Mouse (Mus musculus): Measurements from ENCODE around the gene Adipor2.

Adipor2 gene

GRCm38 (mm10) chr6:119411511-119411910 is 6.0 kb downstream of the Adipor2 start:
- Histone ChIP-seq H3K36me3 (ENCODE audit: control insufficient read depth, insufficient read depth, low read length, poor library complexity, severe bottlenecking) (no peaks in the 10 kb centered on the region), H3K27me3 (ENCODE audit: control insufficient read depth, insufficient read depth, low read length, poor library complexity, severe bottlenecking) (no peaks in the 10 kb centered on the region)
- DNase-seq (ENCODE audit: low read depth, low spot score) = no peak

GRCm38 (mm10) chr6:119409766-119410165 is 7.7 kb downstream of the Adipor2 start:
- DNase-seq (ENCODE audit: low read depth, low spot score) = no peak
- Histone ChIP-seq H3K36me3 (ENCODE audit: control insufficient read depth, insufficient read depth, low read length, poor library complexity, severe bottlenecking) (no peaks in the 10 kb centered on the region), H3K27me3 (ENCODE audit: control insufficient read depth, insufficient read depth, low read length, poor library complexity, severe bottlenecking) (no peaks in the 10 kb centered on the region)

- peak; percentile 28 for DNase-seq (ENCODE audit: low read depth, low spot score)
- no peaks in the 10 kb centered on the region for H3K27me3 ChIP-seq (ENCODE audit: control insufficient read depth, insufficient read depth, low read length, poor library complexity, severe bottlenecking)
- no peaks in the 10 kb centered on the region for H3K36me3 ChIP-seq (ENCODE audit: control insufficient read depth, insufficient read depth, low read length, poor library complexity, severe bottlenecking)
Measured at GRCm38 (mm10) chr6:119408582-119408981, 8.9 kb downstream of the Adipor2 start.

GRCm38 (mm10) chr6:119407818-119408217 is 9.7 kb downstream of the Adipor2 start:
- peak; percentile 11 for DNase-seq (ENCODE audit: low read depth, low spot score)
- H3K36me3 ChIP-seq (ENCODE audit: control insufficient read depth, insufficient read depth, low read length, poor library complexity, severe bottlenecking) = no peaks in the 10 kb centered on the region
- H3K27me3 ChIP-seq (ENCODE audit: control insufficient read depth, insufficient read depth, low read length, poor library complexity, severe bottlenecking) = no peaks in the 10 kb centered on the region

GRCm38 (mm10) chr6:119406528-119406927 is 11.0 kb downstream of the Adipor2 start:
- H3K36me3 ChIP-seq (ENCODE audit: control insufficient read depth, insufficient read depth, low read length, poor library complexity, severe bottlenecking) = no peaks in the 10 kb centered on the region
- no peak for DNase-seq (ENCODE audit: low read depth, low spot score)
- no peaks in the 10 kb centered on the region for H3K27me3 ChIP-seq (ENCODE audit: control insufficient read depth, insufficient read depth, low read length, poor library complexity, severe bottlenecking)

- Histone ChIP-seq H3K36me3 (ENCODE audit: control insufficient read depth, insufficient read depth, low read length, poor library complexity, severe bottlenecking) (no peaks in the 10 kb centered on the region), H3K27me3 (ENCODE audit: control insufficient read depth, insufficient read depth, low read length, poor library complexity, severe bottlenecking) (no peaks in the 10 kb centered on the region)
- DNase-seq (ENCODE audit: low read depth, low spot score) = no peak
Measured at GRCm38 (mm10) chr6:119405310-119405709, 12.2 kb downstream of the Adipor2 start.

- Histone ChIP-seq H3K27me3 (ENCODE audit: control insufficient read depth, insufficient read depth, low read length, poor library complexity, severe bottlenecking) (no peaks in the 10 kb centered on the region), H3K36me3 (ENCODE audit: control insufficient read depth, insufficient read depth, low read length, poor library complexity, severe bottlenecking) (no peaks in the 10 kb centered on the region)
- no peak for DNase-seq (ENCODE audit: low read depth, low spot score)
Measured at GRCm38 (mm10) chr6:119404854-119405253, 12.7 kb downstream of the Adipor2 start.

GRCm38 (mm10) chr6:119402976-119403375 is 14.5 kb downstream of the Adipor2 start:
- H3K36me3 ChIP-seq (ENCODE audit: control insufficient read depth, insufficient read depth, low read length, poor library complexity, severe bottlenecking) = no peaks in the 10 kb centered on the region
- H3K27me3 ChIP-seq (ENCODE audit: control insufficient read depth, insufficient read depth, low read length, poor library complexity, severe bottlenecking) = no peaks in the 10 kb centered on the region
- DNase-seq (ENCODE audit: low read depth, low spot score) = no peak

- peak; percentile 25 for DNase-seq (ENCODE audit: low read depth, low spot score)
- Histone ChIP-seq H3K36me3 (ENCODE audit: control insufficient read depth, insufficient read depth, low read length, poor library complexity, severe bottlenecking) (no peaks in the 10 kb centered on the region), H3K27me3 (ENCODE audit: control insufficient read depth, insufficient read depth, low read length, poor library complexity, severe bottlenecking) (no peaks in the 10 kb centered on the region)
Measured at GRCm38 (mm10) chr6:119401545-119402304, 15.8 kb downstream of the Adipor2 start.

GRCm38 (mm10) chr6:119400649-119401048 is 16.9 kb downstream of the Adipor2 start:
- Histone ChIP-seq H3K36me3 (ENCODE audit: control insufficient read depth, insufficient read depth, low read length, poor library complexity, severe bottlenecking) (no peaks in the 10 kb centered on the region), H3K27me3 (ENCODE audit: control insufficient read depth, insufficient read depth, low read length, poor library complexity, severe bottlenecking) (no peaks in the 10 kb centered on the region)
- no peak for DNase-seq (ENCODE audit: low read depth, low spot score)

- DNase-seq (ENCODE audit: low read depth, low spot score) = no peak
- Histone ChIP-seq H3K36me3 (ENCODE audit: control insufficient read depth, insufficient read depth, low read length, poor library complexity, severe bottlenecking) (no peaks in the 10 kb centered on the region), H3K27me3 (ENCODE audit: control insufficient read depth, insufficient read depth, low read length, poor library complexity, severe bottlenecking) (no peaks in the 10 kb centered on the region)
Measured at GRCm38 (mm10) chr6:119399371-119399770, 18.1 kb downstream of the Adipor2 start.

- Histone ChIP-seq H3K27me3 (ENCODE audit: control insufficient read depth, insufficient read depth, low read length, poor library complexity, severe bottlenecking) (no peaks in the 10 kb centered on the region), H3K36me3 (ENCODE audit: control insufficient read depth, insufficient read depth, low read length, poor library complexity, severe bottlenecking) (no peaks in the 10 kb centered on the region)
- DNase-seq (ENCODE audit: low read depth, low spot score) = peak; percentile 44
Measured at GRCm38 (mm10) chr6:119396309-119396634, 21.2 kb downstream of the Adipor2 start.

GRCm38 (mm10) chr6:119395421-119396308 is 21.8 kb downstream of the Adipor2 start:
- Histone ChIP-seq H3K36me3 (ENCODE audit: control insufficient read depth, insufficient read depth, low read length, poor library complexity, severe bottlenecking) (no peaks in the 10 kb centered on the region), H3K27me3 (ENCODE audit: control insufficient read depth, insufficient read depth, low read length, poor library complexity, severe bottlenecking) (no peaks in the 10 kb centered on the region)
- DNase-seq (ENCODE audit: low read depth, low spot score) = peak; percentile 82

GRCm38 (mm10) chr6:119392836-119393235 is 24.7 kb downstream of the Adipor2 start:
- Histone ChIP-seq H3K36me3 (ENCODE audit: control insufficient read depth, insufficient read depth, low read length, poor library complexity, severe bottlenecking) (no peaks in the 10 kb centered on the region), H3K27me3 (ENCODE audit: control insufficient read depth, insufficient read depth, low read length, poor library complexity, severe bottlenecking) (no peaks in the 10 kb centered on the region)
- DNase-seq (ENCODE audit: low read depth, low spot score) = no peak

- no peaks in the 10 kb centered on the region for H3K36me3 ChIP-seq (ENCODE audit: control insufficient read depth, insufficient read depth, low read length, poor library complexity, severe bottlenecking)
- DNase-seq (ENCODE audit: low read depth, low spot score) = no peak
Measured at GRCm38 (mm10) chr6:119390728-119391127, 26.8 kb downstream of the Adipor2 start.

More at GRCm38 (mm10) chr6:119390728-119391127, 26.8 kb downstream of the Adipor2 start:
- no peaks in the 10 kb centered on the region for H3K27me3 ChIP-seq (ENCODE audit: control insufficient read depth, insufficient read depth, low read length, poor library complexity, severe bottlenecking)

All from splenic B cell, adult 2 months (primary cell).